Mouse (Mus musculus): ENCODE measurements around the gene E2f2.

DNA sequence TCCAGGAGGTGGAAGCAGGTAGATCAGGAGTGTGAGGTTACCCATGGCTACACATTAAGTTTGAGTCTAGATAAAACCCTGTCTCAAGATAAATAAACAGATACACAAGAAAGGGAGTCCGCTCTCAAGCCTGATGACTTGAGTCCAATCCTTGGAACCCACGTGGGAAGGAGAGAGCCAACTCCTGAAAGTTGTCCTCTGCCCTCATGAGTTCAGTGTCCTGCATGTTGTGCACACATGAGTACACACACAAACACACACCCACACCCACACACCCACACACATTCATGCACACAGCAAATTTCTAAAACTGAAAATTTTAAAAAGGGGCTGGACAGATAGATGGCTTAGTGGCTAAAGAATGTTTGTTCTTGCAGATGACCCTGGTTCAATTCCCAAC is 32.6 kb downstream of the E2f2 start:
- no peak for TF ChIP-seq CTCF (IDR thresholded peaks at IDR 0.05; ENCODE audit: low read depth, low read length)
- no peak for TF ChIP-seq POLR2A (IDR thresholded peaks at IDR 0.05; ENCODE audit: extremely low read depth, insufficient read depth, low read length)
